Mouse (Mus musculus): Measurements from ENCODE around the gene Kctd4. TPM values are rescaled to one million over a fixed set of nuclear protein-coding genes. Genes with fewer than 3 reads are reported as not detected.

Gene Kctd4
- polyA plus RNA-seq, 1 experiment from 2014 or later: 0.29 TPM

GRCm38 (mm10) chr14:75990936-75991335 lies 36.1 kb downstream of the Kctd4 start:
- no peaks in the 10 kb centered on the region for H3K9me3 ChIP-seq (replicated peaks)
- 93% methylated on average over 6 of the region's 6 CpGs for WGBS
- no peak overlapping the region for H3K4me3 ChIP-seq
- peaks cover 8% of the 10 kb centered on the region; the same call in 1 of the 2 replicates for H3K36me3 ChIP-seq
- H3K27me3 ChIP-seq (replicated peaks): no peaks in the 10 kb centered on the region
- no peak for ATAC-seq (ENCODE audit: insufficient number of reproducible peaks, low FRiP score)
- H3K4me1 ChIP-seq (replicated peaks): no peaks in the 10 kb centered on the region
- no peak overlapping the region for H3K27ac ChIP-seq (ENCODE audit: poor library complexity, severe bottlenecking)
- H3K4me2 ChIP-seq: no peak overlapping the region
- no peak overlapping the region for H3K9ac ChIP-seq

DNA sequence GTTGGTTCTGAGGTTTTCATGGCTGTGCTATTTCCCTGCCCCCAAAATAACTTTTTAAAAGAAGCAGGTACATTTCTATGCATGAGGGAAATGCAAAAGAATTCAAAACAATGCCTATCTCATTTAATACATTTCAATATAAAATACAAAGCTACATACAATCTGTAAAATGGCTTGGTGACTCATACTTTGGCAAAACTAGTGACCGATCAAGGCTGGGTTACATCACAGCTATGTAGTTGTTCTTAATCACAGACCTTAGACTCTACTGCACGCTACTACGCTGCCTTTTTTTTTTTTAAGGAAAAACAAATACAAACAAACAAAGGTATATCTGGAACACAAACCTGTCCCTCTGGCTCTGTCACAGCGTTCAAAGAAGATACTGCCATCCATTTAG lies 37.6 kb downstream of the Kctd4 start:
- H3K36me3 ChIP-seq: peaks cover 8% of the 10 kb centered on the region; the same call in 1 of the 2 replicates
- no peaks in the 10 kb centered on the region for H3K9me3 ChIP-seq (replicated peaks)
- no peaks in the 10 kb centered on the region for H3K27me3 ChIP-seq (replicated peaks)
- no peak overlapping the region for H3K27ac ChIP-seq (ENCODE audit: poor library complexity, severe bottlenecking)
- H3K4me1 ChIP-seq (replicated peaks): no peaks in the 10 kb centered on the region
- H3K4me2 ChIP-seq: no peak overlapping the region
- WGBS: 90% methylated on average over 4 of the region's 4 CpGs
- H3K4me3 ChIP-seq: no peak overlapping the region
- no peak for ATAC-seq (ENCODE audit: insufficient number of reproducible peaks, low FRiP score)
- H3K9ac ChIP-seq: no peak overlapping the region

- no peak for ATAC-seq (ENCODE audit: insufficient number of reproducible peaks, low FRiP score)
- Histone ChIP-seq H3K4me1 (replicated peaks) (no peaks in the 10 kb centered on the region), H3K27me3 (replicated peaks) (no peaks in the 10 kb centered on the region), H3K27ac (ENCODE audit: poor library complexity, severe bottlenecking) (no peak overlapping the region), H3K36me3 (peaks cover 8% of the 10 kb centered on the region), H3K9ac (no peak overlapping the region), H3K9me3 (replicated peaks) (no peaks in the 10 kb centered on the region), H3K4me3 (no peak overlapping the region), H3K4me2 (no peak overlapping the region)
- 37% methylated on average over 1 of the region's 1 CpGs for WGBS
Observed at GRCm38 (mm10) chr14:75998082-75998481, 43.3 kb downstream of the Kctd4 start.

DNA sequence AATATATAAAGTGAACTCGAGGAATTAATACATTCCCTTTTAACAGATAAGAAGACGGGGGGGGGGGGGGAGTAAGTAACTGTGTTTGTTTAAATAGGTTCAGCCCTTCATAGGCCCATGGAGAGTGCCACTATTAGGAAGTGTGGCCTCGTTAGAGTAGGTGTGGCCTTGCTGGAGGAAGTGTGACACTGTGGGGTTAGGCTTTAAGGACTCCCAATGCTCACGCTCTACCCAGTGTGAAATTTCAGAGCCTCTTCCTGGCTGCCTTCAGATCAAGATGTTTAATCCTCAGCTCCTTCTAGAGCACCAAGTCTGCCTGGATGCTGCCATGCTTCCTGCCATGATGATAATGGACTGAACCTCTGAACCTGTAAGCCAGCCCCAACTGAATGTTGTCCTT lies 47.0 kb downstream of the Kctd4 start:
- WGBS: 74% methylated on average over 4 of the region's 4 CpGs
- no peaks in the 10 kb centered on the region for H3K27me3 ChIP-seq (replicated peaks)
- no peak for ATAC-seq (ENCODE audit: insufficient number of reproducible peaks, low FRiP score)

GRCm38 (mm10) chr14:76005011-76005410 lies 50.2 kb downstream of the Kctd4 start:
- Histone ChIP-seq H3K27ac (ENCODE audit: poor library complexity, severe bottlenecking) (no peak overlapping the region), H3K4me1 (replicated peaks) (peaks cover 13% of the 10 kb centered on the region), H3K9me3 (replicated peaks) (no peaks in the 10 kb centered on the region), H3K4me3 (no peak overlapping the region), H3K4me2 (no peak overlapping the region), H3K36me3 (peaks cover 15% of the 10 kb centered on the region), H3K27me3 (replicated peaks) (no peaks in the 10 kb centered on the region), H3K9ac (no peak overlapping the region)
- 93% methylated on average over 4 of the region's 4 CpGs for WGBS
- no peak for ATAC-seq (ENCODE audit: insufficient number of reproducible peaks, low FRiP score)

More for the DNA sequence above, 47.0 kb downstream of the Kctd4 start:
- no peak overlapping the region for H3K4me2 ChIP-seq
- no peak overlapping the region for H3K27ac ChIP-seq (ENCODE audit: poor library complexity, severe bottlenecking)
- H3K9ac ChIP-seq: no peak overlapping the region
- H3K36me3 ChIP-seq: peaks cover 13% of the 10 kb centered on the region
- no peaks in the 10 kb centered on the region for H3K9me3 ChIP-seq (replicated peaks)
- H3K4me3 ChIP-seq: no peak overlapping the region
- H3K4me1 ChIP-seq (replicated peaks): no peaks in the 10 kb centered on the region

GRCm38 (mm10) chr14:76008174-76008573 lies 53.4 kb downstream of the Kctd4 start:
- Histone ChIP-seq H3K27ac (ENCODE audit: poor library complexity, severe bottlenecking) (no peak overlapping the region), H3K36me3 (peaks cover 12% of the 10 kb centered on the region; the same call in 1 of the 2 replicates), H3K4me1 (replicated peaks) (peaks cover 16% of the 10 kb centered on the region), H3K9ac (no peak overlapping the region), H3K4me2 (no peak overlapping the region), H3K27me3 (replicated peaks) (no peaks in the 10 kb centered on the region), H3K9me3 (replicated peaks) (no peaks in the 10 kb centered on the region), H3K4me3 (no peak overlapping the region)
- ATAC-seq (ENCODE audit: insufficient number of reproducible peaks, low FRiP score): no peak
- 82% methylated on average over 1 of the region's 1 CpGs for WGBS

DNA sequence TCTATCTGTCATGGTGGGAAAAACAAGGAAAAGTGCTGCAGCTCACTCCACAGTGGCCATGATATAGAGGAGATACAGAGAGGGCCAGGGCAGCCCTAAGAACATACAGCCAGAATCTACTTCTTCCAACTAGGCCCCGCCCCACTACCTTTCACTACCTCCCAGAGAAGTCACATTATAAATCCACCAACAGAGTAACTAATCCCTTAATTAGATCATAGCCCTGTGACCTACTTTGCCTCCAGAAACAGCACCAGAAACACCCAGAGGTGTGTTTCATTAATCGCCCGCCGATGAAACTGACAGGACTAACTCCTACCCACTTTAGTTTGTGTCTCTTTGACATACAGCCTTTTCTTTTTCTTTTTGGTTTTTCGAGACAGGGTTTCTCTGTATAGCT lies 54.4 kb downstream of the Kctd4 start:
- Histone ChIP-seq H3K9ac (no peak overlapping the region; the same call in 1 of the 2 replicates), H3K4me3 (peak overlapping the region; percentile 95; the same call in 1 of the 2 replicates)

GRCm38 (mm10) chr14:76010102-76011061 lies 55.6 kb downstream of the Kctd4 start, which contains the start of gene Gtf2f2:
Gtf2f2 (minus strand) TSS chr14:76010865.
- Histone ChIP-seq H3K27me3 (replicated peaks) (no peaks in the 10 kb centered on the region), H3K4me3 (peak within 1 kb of the TSS; percentile 95), H3K9me3 (replicated peaks) (no peaks in the 10 kb centered on the region), H3K4me2 (peak within 1 kb of the TSS; percentile 87), H3K36me3 (peaks cover 5% of the 10 kb centered on the region; the same call in 1 of the 2 replicates), H3K4me1 (replicated peaks) (peaks cover 16% of the 10 kb centered on the region), H3K27ac (ENCODE audit: poor library complexity, severe bottlenecking) (peak within 1 kb of the TSS; percentile 58), H3K9ac (peak within 1 kb of the TSS; percentile 90)
- peak; percentile 91 for ATAC-seq (ENCODE audit: insufficient number of reproducible peaks, low FRiP score)
- under 1% methylated on average over 67 of the region's 67 CpGs for WGBS

More for the DNA sequence above, 54.4 kb downstream of the Kctd4 start:
- H3K4me1 ChIP-seq (replicated peaks): peaks cover 16% of the 10 kb centered on the region
- peaks cover 12% of the 10 kb centered on the region; the same call in 1 of the 2 replicates for H3K36me3 ChIP-seq
- no peak for ATAC-seq (ENCODE audit: insufficient number of reproducible peaks, low FRiP score)
- no peaks in the 10 kb centered on the region for H3K27me3 ChIP-seq (replicated peaks)
- H3K27ac ChIP-seq (ENCODE audit: poor library complexity, severe bottlenecking): no peak overlapping the region
- peak overlapping the region; percentile 87 for H3K4me2 ChIP-seq
- 86% methylated on average over 5 of the region's 5 CpGs for WGBS
- no peaks in the 10 kb centered on the region for H3K9me3 ChIP-seq (replicated peaks)

GRCm38 (mm10) chr14:76011062-76011457 lies 56.3 kb downstream of the Kctd4 start:
- Histone ChIP-seq H3K27ac (ENCODE audit: poor library complexity, severe bottlenecking) (no peak overlapping the region), H3K4me2 (peak overlapping the region; percentile 87), H3K4me1 (replicated peaks) (peaks cover 16% of the 10 kb centered on the region), H3K4me3 (peak overlapping the region; percentile 95), H3K9ac (no peak overlapping the region), H3K27me3 (replicated peaks) (no peaks in the 10 kb centered on the region), H3K9me3 (replicated peaks) (no peaks in the 10 kb centered on the region), H3K36me3 (peaks cover 5% of the 10 kb centered on the region; the same call in 1 of the 2 replicates)
- peak; percentile 19; the same call in 1 of the 2 replicates for ATAC-seq (ENCODE audit: insufficient number of reproducible peaks, low FRiP score)
- 34% methylated on average over 7 of the region's 7 CpGs for WGBS

- no peak overlapping the region for H3K27ac ChIP-seq (ENCODE audit: poor library complexity, severe bottlenecking)
- H3K4me1 ChIP-seq (replicated peaks): peaks cover 10% of the 10 kb centered on the region
- H3K9me3 ChIP-seq (replicated peaks): no peaks in the 10 kb centered on the region
- no peak overlapping the region for H3K9ac ChIP-seq
- H3K4me2 ChIP-seq: no peak overlapping the region
- H3K36me3 ChIP-seq: no peaks in the 10 kb centered on the region
- no peaks in the 10 kb centered on the region for H3K27me3 ChIP-seq (replicated peaks)
- no peak overlapping the region for H3K4me3 ChIP-seq
- ATAC-seq (ENCODE audit: insufficient number of reproducible peaks, low FRiP score): no peak
- WGBS: 38% methylated on average over 2 of the region's 2 CpGs
Observed at GRCm38 (mm10) chr14:76014331-76014730, 59.5 kb downstream of the Kctd4 start.

Data from heart, embryonic 12.5 days (tissue).